Mouse (Mus musculus): ENCODE data around the gene Klf6. TPM values are rescaled to one million over a fixed set of nuclear protein-coding genes. Genes with fewer than 3 reads are reported as not detected.

Gene Klf6
- total RNA-seq (2021): 10 to 100 TPM; 33.7 to 40.0 TPM
- polyA plus RNA-seq (2012; rRNA removed): 11.4 and 11.8 TPM in 2 replicates
- long read RNA-seq, full-length matches to known transcripts: 8 of 8 reads
- long read RNA-seq, partial matches to known transcripts: 0 of 8 reads
- long read RNA-seq, other reads (novel, unspliced or antisense): 0 of 8 reads

DNA sequence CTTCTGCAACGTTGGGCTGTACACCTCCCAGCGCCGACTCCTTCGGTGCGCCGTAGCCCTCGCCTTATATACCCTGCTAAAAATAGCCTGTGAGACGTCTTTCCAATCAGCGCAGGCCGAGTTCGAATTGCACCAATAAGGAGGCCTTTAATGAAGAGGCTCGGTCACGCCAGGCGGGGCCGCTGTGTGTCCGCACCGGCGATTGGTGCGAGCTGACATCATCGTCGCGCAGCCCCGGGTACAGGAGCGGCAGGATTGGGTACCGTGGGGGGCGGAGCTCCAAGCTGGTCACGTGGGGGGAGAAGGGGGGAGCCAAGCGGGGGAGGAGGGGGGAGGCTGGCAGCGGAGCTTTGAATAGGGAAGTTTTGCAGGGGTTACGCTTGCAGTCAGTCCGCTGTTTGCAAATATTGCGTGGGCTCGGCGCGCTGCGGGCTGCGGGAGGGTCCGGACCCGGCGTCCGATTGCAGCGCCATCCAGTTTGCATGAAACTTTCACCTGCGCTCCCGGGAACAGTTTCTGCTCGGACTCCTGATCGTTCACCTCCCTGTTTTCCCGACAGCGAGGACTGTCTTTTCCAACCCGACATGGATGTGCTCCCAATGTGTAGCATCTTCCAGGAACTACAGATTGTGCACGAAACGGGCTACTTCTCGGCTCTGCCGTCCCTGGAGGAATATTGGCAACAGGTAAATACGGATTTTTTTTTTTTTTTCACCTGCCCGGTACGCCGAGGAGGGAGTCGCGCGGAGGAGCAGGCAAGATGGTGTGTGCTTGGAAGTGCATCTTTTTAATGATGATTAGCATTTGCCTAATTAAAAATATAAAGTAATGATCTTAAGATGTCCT is at the start of gene Klf6:
Klf6 (plus strand) TSS at position 326 of the 846 bp plus-strand sequence.
- peak; percentile 100 for DNase-seq

DNA sequence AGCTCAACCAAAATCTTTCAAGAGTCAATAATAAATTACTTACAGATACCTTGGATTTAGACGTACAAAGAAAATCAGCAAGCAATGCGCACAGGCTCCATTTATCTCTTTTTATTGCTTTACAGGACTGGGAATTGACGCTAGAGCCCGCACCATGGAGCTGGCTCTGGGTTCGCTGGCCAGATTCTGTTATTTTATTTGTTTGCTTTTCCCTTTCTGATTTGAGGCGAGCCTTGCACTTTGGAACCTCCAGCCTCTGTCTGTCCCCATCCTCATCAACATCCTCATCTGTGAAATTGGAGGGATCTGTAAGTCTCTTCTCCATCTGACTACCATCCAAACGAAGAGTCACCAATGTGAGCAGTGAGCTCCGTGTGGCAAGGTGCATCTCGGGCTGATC is 47.8 kb upstream of the Klf6 start:
- no peak for DNase-seq

DNA sequence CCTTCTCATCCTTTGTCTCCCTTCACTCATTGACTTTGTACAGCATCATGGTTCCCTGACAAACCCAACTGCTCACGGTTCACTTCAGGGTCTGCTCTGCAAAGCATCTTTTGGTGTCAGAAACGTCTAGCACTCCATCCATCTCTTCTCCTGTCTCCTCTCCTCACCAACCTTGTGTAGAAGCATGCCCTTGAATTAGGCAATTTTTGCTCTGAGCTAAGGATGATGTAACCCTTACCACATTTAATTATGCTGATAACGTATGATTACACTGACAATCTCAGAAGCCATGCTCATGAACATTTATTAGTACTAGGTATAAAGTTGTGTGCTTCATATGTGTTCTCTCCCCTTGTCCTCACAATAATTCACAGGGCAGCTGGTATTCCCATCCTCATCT is 44.0 kb upstream of the Klf6 start:
- no peak for DNase-seq

DNA sequence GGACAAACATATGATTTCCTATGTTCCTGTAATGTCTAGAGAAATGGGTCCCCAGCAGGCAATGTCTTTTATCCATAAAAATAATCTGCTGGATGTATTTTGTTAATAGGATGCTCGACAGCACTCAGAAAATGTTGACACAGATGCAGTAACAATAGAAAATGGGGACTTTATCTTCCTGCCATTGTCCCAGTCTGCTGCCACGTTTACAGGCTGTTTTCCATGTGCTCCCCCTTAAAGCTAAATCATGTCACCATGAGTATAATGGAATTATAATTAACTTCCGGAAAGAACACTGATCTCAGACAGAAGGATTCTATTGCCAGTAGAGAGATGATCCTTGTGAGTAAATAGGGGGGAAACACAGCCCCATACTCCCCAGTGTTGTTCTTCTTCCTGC is 42.1 kb upstream of the Klf6 start:
- no peak for DNase-seq

DNA sequence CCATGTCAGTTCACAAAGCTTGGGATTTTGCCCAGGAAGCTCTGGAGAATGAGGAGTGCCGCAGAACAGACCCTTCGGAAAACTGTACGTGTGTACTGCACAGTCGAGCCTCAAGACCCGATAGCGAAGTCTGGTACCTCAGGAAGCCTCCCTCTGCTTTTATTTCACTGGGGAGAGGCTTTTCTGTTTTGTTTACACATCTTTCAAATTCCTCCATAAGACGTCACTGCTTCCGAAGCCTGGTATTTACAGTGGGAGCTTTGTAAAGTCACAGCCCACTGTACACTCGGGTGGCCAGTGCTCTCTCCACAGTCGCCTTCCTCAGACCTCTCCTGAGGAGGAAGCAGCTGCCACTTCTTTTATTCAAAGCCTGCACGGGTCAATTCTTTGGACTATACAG is 38.7 kb upstream of the Klf6 start:
- no peak for DNase-seq

DNA sequence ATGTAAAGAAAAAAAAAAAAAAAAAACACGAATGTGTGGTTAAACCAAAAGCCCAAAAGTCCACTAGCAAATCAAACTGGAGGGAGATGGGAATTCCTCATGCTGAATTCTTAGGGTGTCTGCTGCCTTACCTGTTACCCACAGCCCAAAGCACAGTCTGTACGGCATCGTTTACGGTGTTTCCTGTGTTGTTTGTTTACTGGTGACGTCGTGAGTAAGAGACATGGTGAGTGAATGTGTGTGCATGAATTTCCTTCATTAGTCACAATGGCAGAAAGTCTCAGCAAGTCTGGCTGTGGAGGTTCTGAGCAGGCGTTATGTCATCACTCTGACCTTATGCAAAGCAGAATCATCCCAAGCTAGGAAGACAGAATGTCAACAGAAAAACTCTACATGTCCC is 38.1 kb upstream of the Klf6 start:
- no peak for DNase-seq

DNA sequence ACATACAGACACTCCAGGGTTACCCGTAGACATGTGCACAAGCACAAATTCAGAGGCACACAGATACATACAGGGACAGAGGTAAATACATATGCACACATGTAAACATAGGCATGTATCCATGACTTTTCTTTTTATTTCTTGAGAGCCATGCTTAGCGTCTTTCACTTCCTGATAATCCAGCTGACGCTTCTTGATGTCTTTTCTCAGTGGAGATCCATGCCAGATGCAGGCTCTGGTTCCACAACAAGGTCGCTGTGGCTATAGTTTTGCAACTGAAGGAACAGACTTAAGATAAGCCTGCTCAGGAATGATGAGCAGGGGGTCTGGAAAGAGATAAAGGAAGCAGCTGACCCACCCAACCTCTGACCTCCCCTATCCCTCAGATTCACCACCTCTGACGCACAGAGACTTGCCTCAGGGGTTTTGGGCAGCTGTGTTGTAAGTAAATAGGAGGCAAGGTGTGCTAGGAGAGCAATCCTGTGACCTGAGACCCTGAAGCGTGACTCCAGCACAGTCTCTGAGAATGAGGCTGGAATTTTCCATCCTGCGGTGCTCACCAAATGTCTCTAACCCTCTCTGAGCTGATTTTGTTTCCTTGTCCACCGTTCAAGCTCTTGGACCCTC is 37.0 kb upstream of the Klf6 start:
- no peak for DNase-seq

DNA sequence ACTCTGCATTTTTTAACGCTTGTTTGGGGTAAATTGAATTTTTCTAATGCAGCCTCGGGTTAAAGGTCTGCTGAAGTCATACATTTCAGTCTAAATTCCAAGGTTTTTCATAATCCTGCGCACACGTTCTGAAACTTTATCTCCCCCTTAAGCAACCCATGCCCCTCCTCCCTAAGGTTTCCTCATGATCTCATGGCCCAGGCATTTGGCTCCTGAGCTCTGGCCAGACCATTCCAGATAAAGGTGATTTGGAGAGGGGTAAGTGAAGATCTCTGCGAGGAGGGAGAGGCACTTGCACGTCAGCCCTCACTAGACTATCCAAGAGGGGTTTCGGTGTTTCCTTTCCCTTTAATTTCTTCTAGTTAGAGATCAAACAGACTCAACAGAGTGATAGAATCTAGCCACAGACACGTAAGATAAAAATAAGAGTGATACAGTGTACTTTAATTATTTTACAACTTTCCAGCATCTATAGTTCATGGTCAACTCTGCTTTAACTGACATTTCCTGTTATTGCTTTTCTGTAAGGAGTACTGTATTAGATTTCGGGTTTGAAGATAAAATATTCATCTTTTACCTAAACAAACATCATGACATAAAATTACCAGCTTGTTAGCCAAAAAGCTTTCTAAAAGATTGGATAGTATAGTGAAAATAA is 35.0 kb upstream of the Klf6 start:
- DNase-seq: peak; percentile 63

DNA sequence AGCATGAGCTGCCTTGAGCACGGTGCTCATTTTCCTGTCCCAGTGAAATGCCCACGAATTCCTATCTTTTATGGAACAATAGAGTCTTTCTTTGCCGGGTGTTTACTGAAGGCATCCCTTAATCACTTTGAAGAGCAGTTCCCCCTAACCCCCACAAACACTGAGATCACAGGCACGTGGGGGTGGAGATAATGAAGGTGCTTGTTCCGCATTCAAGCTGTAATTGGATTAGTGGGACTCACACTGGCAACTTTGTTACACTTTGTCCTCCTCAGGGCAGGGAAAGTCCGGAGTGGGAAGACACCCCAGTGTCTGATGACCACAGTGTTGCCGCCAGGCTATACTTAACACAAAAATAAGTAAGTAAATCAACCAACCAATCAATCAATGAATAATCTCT is 29.3 kb upstream of the Klf6 start:
- no peak for DNase-seq

DNA sequence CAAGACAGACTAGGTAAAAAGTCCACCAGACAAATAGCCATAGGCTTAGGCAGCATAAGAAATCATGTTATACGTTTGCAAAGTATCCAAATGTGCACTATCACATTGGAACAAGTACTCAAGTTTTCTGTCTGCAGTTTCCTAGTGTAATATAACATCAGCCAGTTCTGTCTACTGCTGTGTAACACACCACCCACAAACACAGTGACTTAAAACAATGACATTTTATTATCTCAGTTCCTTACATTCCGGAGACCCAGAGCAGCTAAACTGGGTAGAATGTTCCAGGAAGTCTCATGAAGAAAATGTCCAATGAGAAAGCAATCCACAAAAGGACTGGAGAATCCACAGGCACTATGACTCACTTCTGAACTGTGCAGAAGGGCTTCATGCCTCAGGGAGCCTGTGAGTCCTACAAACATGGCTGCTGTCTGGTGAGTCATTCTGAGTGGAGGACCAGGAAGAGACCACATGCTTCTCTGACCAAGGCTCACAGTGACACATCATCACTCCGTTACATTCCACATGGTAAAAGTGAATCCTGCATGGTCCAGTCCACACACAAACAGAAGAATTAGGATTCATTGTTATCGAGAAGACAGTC is 24.0 kb upstream of the Klf6 start:
- peak; percentile 44 for DNase-seq

DNA sequence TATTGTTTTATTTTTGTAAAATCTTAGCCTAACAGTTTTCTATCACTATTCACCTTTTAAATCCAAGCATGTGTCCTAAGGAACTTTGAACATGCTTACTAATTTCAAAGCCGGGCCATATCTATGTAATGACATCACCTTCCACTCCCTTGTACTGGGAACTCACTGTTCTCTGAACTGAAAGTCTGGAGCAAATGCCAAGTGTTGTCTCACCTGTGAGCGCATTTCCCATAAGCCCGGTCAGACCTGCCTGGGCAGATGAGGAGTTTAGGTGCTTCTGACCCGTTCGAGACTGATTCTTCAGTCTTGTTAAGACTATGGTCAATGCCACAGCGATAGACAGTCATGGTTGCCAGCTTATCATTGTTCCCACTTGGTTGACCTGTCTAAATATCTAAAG is 19.9 kb upstream of the Klf6 start:
- no peak for DNase-seq

DNA sequence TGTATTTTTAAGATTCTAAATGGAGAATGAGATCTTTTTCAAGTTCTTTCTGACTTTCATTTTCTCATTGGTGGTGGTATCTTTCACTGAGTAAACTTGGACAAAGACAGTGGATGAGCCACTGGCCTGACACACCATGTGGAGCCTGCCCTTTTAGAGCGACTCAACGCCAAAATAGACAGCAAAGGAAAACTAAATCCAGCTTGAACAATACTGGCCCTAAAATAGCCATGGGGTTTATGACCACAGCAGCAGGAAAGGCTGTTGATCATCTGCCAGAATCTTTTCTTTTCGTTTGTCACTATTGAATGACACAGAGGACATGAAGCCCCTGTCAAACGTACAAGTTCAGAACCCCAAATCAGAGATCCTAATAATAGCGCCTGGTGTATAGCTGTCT is 18.4 kb upstream of the Klf6 start:
- no peak for DNase-seq

DNA sequence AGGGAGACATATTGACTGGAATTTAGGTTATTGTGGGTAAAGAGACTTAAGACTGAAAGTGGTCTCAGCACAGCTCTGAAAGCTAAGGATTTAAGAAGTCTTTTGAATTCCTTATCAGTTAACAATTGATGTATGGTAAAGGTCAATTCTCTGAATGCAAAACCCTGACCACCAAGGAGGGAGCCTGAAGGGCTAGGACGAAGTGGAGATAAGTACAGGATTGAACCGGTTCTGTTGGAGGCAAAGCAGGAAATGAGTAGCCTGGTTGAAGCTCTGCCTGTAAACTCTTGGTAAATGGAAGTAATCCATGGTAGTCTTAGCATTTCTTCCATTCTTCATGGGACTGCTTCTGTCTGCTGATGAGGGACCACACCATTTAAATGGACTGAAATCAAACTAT is 17.5 kb upstream of the Klf6 start:
- no peak for DNase-seq

DNA sequence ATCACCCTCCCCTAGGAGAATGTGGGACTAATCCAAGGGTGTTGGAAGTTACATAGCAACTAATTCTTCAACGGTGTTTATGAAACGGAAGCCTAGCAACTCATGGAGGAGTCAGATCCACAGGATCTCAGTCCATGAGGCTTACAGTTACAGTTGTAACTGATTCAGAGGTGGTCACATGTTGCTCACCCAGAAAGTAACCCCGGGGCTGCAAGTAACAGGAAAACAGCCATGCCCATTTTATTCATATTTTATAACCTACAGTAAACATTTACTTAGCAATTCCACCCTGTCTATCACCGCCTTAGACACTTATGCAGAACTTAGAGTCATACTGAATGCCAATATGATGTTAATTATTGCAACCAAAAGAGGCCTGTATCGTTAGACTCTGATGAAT is 16.9 kb upstream of the Klf6 start:
- no peak for DNase-seq

DNA sequence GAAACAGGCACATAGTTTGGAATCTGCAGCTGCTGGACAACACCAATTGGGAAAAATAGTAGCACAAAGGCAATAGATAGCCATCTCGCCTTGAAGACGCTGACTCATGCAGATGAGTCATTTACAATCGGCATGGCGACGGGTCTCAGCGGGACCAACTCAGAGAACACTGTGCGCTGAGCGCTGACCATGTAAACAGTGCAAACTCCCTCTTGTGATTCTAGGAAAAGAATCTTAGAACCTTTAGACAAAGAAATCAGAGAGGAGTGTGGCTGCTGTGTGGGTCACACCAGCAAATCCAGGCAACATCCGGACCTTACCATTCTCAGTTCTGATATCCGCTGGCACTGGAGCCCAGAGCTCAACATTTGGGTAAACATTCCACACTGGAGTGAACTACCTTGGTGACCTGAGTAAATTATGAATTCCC is 16.1 kb upstream of the Klf6 start:
- peak; percentile 84 for DNase-seq

DNA sequence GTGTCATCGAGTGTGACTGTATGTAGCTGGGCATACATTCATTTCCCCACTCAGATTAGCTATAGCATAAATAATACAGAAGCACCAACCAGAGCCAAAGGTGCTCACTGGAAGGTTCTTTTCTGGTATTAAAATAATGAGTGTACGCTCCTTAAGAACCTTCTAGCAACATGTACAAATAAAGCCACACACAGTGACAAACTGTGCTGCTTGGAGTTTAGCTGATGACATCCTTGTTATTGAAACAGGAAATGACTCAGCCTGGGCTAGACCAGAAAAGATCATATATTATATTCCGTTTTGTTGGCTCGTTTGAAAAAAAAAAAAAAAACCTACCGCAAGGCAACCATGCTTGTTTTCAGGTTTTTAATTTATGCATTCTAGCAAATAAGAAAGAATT is 15.7 kb upstream of the Klf6 start:
- peak; percentile 20 for DNase-seq

DNA sequence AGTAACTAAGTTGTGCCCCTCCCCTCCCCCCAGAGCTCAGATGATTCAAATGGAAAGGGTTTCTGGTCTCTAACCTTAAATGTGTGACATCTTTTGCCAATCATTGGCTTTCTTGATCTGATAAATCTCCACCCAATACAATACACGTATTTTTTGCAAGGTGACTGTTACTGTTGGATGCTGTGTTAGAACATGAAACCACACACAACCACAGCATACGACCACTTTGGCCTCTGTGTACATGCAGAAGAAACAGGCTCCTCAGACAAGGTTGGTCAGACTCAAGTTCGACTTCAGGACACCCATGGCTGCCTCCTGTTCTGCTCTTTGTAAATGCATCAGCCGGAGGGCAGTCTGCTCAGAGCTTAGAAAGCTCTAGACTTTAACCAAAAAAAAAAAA is 14.4 kb upstream of the Klf6 start:
- DNase-seq: no peak

DNA sequence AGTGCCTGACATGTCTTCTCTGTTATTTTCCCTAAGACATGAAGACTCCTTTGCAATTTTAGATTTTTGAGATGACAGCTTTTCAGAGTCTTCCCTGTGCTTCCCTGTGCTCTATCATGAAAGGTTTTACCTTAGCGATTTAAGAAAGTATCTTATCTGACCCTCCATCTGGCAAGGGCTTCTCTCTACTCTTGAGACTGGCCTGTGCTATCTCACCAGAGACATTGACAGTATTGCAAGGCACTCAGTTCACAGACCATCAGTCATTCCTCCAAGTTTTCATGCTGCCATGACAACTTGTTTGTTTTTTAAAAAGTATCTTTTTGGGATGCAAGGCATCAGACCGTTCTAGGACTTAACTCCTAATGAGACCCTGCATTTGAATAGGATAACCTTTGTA is 13.5 kb upstream of the Klf6 start:
- no peak for DNase-seq

DNA sequence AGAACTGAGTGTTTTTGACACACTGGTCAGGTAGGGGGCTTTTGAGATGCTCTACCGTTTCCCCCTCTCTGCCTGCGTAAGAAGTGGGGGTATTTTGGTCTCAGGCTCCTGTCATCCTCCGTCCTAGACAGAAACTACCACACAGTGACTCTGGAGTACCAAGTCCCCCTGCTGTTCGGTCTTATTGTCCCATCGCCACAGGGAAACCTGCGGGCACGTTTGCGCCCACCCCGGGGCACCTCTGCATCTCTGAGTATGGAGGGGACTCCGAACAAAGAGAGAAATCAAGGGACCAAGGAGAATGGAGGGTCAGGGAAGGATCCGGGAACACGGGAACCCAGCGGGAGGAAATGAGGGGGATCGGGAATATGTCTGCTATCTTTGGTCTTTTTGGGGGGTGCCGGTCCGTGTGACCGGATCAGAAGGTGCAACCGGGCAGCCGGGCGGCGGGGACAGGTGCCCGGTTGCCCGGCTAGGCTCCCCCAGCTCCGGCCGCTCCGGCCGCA is 578 bp upstream of the Klf6 start:
- peak; percentile 78 for DNase-seq

DNA sequence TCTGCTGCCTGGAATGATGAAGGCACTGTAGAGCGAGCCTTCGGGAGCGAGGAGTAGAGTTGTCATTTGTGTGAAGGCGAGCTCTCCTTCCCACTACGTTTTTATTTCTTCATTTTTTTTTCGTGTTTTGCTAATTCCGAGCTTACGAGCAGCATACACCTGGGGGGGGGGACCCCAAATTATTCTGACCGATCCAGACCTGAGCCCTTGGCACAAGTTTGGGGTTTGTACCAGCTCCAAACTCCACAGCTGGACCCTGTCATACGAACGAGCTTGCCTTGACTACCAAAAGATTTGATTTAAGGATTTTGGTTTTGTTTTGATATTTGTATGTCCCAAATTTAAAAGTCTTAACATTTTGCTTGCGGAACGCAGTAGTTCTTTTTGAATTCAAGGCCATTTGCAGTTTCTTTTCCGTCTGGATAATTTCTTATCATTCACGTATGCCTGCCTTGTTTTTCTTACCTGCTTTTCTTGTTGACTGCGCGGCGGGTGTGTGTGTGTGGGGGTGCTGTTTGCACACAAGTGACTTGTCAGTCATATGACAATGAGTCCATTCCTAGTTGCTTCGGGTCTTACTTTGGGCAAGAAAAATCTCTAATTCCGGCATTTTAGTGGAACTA is 832 bp downstream of the Klf6 start:
- DNase-seq: peak; percentile 73

DNA sequence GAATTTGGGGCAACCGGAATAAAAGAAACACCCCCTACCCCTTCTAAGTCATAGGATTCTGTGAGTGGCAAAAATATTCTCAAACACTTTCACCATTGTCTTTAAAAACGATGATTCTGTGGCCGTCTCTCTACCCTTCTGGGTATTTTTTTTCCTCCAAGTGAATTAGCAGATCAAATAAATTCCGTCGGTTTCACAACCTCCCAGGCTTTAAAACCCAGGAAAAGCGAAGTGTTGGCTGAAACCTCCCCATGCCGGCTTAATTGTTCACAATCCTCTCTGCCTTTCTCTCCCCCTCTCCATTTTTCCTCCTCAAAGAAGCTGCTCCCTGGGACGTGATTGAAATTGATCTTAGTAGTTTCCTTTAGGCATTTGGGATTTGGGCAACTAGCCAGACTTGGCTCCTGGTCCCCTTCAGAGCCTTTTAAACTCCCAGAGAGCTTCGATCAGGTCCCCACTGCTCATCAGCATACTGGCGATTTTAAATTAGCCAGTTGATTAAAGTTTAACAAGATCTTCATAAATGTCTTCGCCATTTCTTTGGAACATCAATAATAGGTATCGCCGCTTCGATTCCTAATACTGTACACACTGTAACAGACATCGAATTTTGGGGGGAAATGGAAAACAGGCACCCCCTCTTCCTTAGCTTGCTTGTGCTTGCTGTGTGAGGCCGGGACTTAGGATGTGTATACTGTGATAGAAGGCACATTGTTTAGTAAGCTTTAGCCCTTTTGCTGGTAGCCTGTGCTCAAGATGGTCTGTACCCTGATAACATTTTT is 1.5 kb downstream of the Klf6 start:
- peak; percentile 56 for DNase-seq
